Mouse (Mus musculus) liver, embryonic 14.5 days (tissue): Measurements from ENCODE around the gene Olfr1416.

Experiments used
- CTCF ChIP-seq: IDR thresholded peaks from 2 replicates; pipeline ENCODE4 v1.5.1; 2016; ENCODE audit warnings: antibody characterized with exemption, low read depth, control low read depth
- EP300 ChIP-seq: IDR thresholded peaks from 2 replicates; pipeline ENCODE4 v1.6.1; 2016; ENCODE audit warnings: antibody characterized with exemption, low read depth

- TF ChIP-seq CTCF (no peak), EP300 (no peak)
Observed at GRCm38 (mm10) chr1:92515390-92515789, 30.5 kb upstream of the Olfr1416 start.
